Mouse (Mus musculus): Measurements from ENCODE around the gene Sh3bp5. TPM values are rescaled to one million over a fixed set of nuclear protein-coding genes. Genes with fewer than 3 reads are reported as not detected.

Gene Sh3bp5
- polyA plus RNA-seq, 1 experiment from 2014 or later = 10.7 TPM

DNA sequence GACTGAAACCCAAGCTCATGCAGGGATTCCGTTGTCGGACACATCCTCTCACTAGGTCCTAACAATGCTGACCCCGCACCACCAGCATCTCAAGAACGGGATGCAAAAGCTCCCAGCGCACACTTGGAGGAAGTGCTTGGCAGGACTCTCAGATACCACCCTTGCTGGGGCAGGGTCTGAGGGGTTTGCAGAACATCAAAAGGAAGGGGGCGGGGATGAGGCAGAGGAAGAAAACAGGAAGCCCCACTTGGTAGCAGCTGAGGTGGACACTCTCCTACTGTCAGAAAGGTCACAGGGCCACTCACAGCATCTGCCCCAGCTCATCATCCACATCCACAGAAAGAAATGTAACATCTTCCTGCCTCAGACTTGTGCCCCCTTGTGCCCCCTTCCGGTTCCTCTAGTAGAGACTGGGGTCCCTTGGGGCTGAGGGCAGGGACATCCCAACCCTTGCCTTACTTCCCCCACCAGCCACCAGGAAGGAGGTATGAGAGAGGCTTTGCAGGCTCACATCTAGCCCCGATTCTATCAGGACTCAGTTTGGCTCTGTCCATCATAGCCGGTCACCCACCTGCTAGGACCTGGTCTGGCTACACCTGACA, 25.7 kb downstream of the Sh3bp5 start:
- WGBS = 81% methylated on average over 9 of the region's 9 CpGs
- Histone ChIP-seq H3K4me1 (replicated peaks; ENCODE audit: control insufficient read depth, insufficient read depth, low read length) (peaks cover 14% of the 10 kb centered on the region), H3K27me3 (replicated peaks; ENCODE audit: control insufficient read depth, insufficient read depth, low read length) (no peaks in the 10 kb centered on the region), H3K4me2 (ENCODE audit: low read length) (no peak overlapping the region), H3K36me3 (ENCODE audit: control insufficient read depth, insufficient read depth, low read length) (no peaks in the 10 kb centered on the region), H3K9me3 (ENCODE audit: control insufficient read depth, low read length) (no peaks in the 10 kb centered on the region), H3K9ac (ENCODE audit: low read length) (no peak overlapping the region), H3K27ac (ENCODE audit: low read depth) (no peak overlapping the region), H3K4me3 (ENCODE audit: low read depth, low read length) (no peak overlapping the region)
- DNase-seq (ENCODE audit: low spot score) = no peak
- no peak for ATAC-seq (replicated peaks; ENCODE audit: low FRiP score, low TSS enrichment, low read depth)

DNA sequence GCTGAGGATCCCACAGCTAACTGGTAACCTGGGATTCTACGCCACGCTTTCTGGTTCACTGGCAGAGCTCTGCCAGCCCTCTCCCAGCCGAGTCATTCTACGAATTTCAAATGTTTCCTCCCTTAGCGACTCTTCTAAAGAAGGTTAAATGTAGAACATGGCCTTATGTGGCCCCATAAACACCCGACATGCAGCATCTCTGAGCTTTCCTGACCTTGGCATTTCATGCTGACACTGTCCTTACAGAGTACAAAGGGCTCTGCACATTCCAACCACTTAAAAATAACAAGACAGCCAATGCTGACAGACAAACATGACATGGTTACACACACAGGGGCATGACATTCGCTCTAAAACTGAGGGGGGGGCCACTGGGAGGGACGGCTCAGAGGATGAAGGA, 27.2 kb downstream of the Sh3bp5 start:
- no peak overlapping the region for H3K27ac ChIP-seq (ENCODE audit: low read depth)
- WGBS = 65% methylated on average over 8 of the region's 8 CpGs

DNA sequence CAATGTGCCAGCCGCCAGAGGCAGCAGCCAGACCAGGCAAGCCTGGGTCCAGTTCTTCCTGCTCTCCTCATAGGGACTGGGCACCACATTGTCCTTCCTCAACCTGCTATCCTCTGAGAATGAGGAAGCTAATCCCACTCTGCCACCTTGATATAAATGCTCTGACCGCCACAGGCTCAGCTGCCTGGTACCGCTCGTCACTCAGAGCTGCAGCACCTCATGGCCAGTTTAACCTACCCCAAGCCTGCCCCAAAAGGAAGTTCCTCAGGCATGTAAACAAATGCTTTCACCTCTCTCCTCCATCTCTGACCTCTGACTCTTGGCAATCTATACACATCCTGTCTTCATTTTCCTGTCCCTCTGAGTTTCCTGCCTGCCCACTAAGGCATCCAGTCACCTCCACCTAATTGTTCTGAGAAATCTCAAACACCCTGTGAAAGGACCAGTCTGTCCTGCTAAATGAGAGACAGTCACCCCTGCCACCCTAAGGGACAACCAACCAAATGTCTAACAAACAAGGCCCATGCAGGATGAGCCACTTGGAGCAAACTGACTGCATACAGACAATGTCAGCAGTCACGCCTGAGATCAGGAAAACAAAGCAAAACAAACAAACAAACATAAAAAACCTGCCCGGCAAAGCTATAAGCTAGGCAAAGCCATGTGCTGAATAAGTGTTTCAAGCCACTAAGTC, 27.8 kb downstream of the Sh3bp5 start:
- Histone ChIP-seq H3K27me3 (replicated peaks; ENCODE audit: control insufficient read depth, insufficient read depth, low read length) (no peaks in the 10 kb centered on the region), H3K4me1 (replicated peaks; ENCODE audit: control insufficient read depth, insufficient read depth, low read length) (peaks cover 18% of the 10 kb centered on the region), H3K36me3 (ENCODE audit: control insufficient read depth, insufficient read depth, low read length) (no peaks in the 10 kb centered on the region), H3K4me2 (ENCODE audit: low read length) (no peak overlapping the region), H3K9me3 (ENCODE audit: control insufficient read depth, low read length) (no peaks in the 10 kb centered on the region), H3K4me3 (ENCODE audit: low read depth, low read length) (no peak overlapping the region), H3K9ac (ENCODE audit: low read length) (no peak overlapping the region), H3K27ac (ENCODE audit: low read depth) (no peak overlapping the region)
- no peak for DNase-seq (ENCODE audit: low spot score)
- WGBS = 60% methylated on average over 6 of the region's 6 CpGs
- no peak for ATAC-seq (replicated peaks; ENCODE audit: low FRiP score, low TSS enrichment, low read depth)

More for the DNA sequence above, 27.2 kb downstream of the Sh3bp5 start:
- no peak for ATAC-seq (replicated peaks; ENCODE audit: low FRiP score, low TSS enrichment, low read depth)
- H3K9me3 ChIP-seq (ENCODE audit: control insufficient read depth, low read length) = no peaks in the 10 kb centered on the region
- DNase-seq (ENCODE audit: low spot score) = no peak
- H3K4me3 ChIP-seq (ENCODE audit: low read depth, low read length) = no peak overlapping the region
- peaks cover 15% of the 10 kb centered on the region for H3K4me1 ChIP-seq (replicated peaks; ENCODE audit: control insufficient read depth, insufficient read depth, low read length)
- no peak overlapping the region for H3K9ac ChIP-seq (ENCODE audit: low read length)
- H3K4me2 ChIP-seq (ENCODE audit: low read length) = no peak overlapping the region
- no peaks in the 10 kb centered on the region for H3K36me3 ChIP-seq (ENCODE audit: control insufficient read depth, insufficient read depth, low read length)
- H3K27me3 ChIP-seq (replicated peaks; ENCODE audit: control insufficient read depth, insufficient read depth, low read length) = no peaks in the 10 kb centered on the region

GRCm38 (mm10) chr14:31407208-31407607, 28.7 kb downstream of the Sh3bp5 start:
- ATAC-seq (replicated peaks; ENCODE audit: low FRiP score, low TSS enrichment, low read depth) = no peak
- H3K9ac ChIP-seq (ENCODE audit: low read length) = no peak overlapping the region

GRCm38 (mm10) chr14:31406154-31406810, 29.6 kb downstream of the Sh3bp5 start:
- no peaks in the 10 kb centered on the region for H3K27me3 ChIP-seq (replicated peaks; ENCODE audit: control insufficient read depth, insufficient read depth, low read length)
- H3K4me3 ChIP-seq (ENCODE audit: low read depth, low read length) = no peak overlapping the region
- H3K36me3 ChIP-seq (ENCODE audit: control insufficient read depth, insufficient read depth, low read length) = no peaks in the 10 kb centered on the region
- DNase-seq (ENCODE audit: low spot score) (no peak), ATAC-seq (replicated peaks; ENCODE audit: low FRiP score, low TSS enrichment, low read depth) (no peak)
- 86% methylated on average over 12 of the region's 12 CpGs for WGBS
- H3K9me3 ChIP-seq (ENCODE audit: control insufficient read depth, low read length) = no peaks in the 10 kb centered on the region
- H3K27ac ChIP-seq (ENCODE audit: low read depth) = no peak overlapping the region
- peaks cover 26% of the 10 kb centered on the region for H3K4me1 ChIP-seq (replicated peaks; ENCODE audit: control insufficient read depth, insufficient read depth, low read length)
- no peak overlapping the region for H3K4me2 ChIP-seq (ENCODE audit: low read length)
- H3K9ac ChIP-seq (ENCODE audit: low read length) = no peak overlapping the region

More at GRCm38 (mm10) chr14:31407208-31407607, 28.7 kb downstream of the Sh3bp5 start:
- no peaks in the 10 kb centered on the region for H3K9me3 ChIP-seq (ENCODE audit: control insufficient read depth, low read length)
- no peaks in the 10 kb centered on the region for H3K27me3 ChIP-seq (replicated peaks; ENCODE audit: control insufficient read depth, insufficient read depth, low read length)
- no peak overlapping the region for H3K27ac ChIP-seq (ENCODE audit: low read depth)
- H3K36me3 ChIP-seq (ENCODE audit: control insufficient read depth, insufficient read depth, low read length) = no peaks in the 10 kb centered on the region
- no peak overlapping the region for H3K4me3 ChIP-seq (ENCODE audit: low read depth, low read length)
- 54% methylated on average over 15 of the region's 15 CpGs for WGBS
- H3K4me1 ChIP-seq (replicated peaks; ENCODE audit: control insufficient read depth, insufficient read depth, low read length) = peaks cover 23% of the 10 kb centered on the region
- H3K4me2 ChIP-seq (ENCODE audit: low read length) = no peak overlapping the region
- no peak for DNase-seq (ENCODE audit: low spot score)

GRCm38 (mm10) chr14:31405652-31406051, 30.2 kb downstream of the Sh3bp5 start:
- H3K27me3 ChIP-seq (replicated peaks; ENCODE audit: control insufficient read depth, insufficient read depth, low read length) = no peaks in the 10 kb centered on the region
- ATAC-seq (replicated peaks; ENCODE audit: low FRiP score, low TSS enrichment, low read depth) = no peak
- WGBS = 90% methylated on average over 6 of the region's 6 CpGs
- no peaks in the 10 kb centered on the region for H3K36me3 ChIP-seq (ENCODE audit: control insufficient read depth, insufficient read depth, low read length)
- no peak overlapping the region for H3K27ac ChIP-seq (ENCODE audit: low read depth)
- no peak overlapping the region for H3K4me2 ChIP-seq (ENCODE audit: low read length)
- H3K4me1 ChIP-seq (replicated peaks; ENCODE audit: control insufficient read depth, insufficient read depth, low read length) = peaks cover 30% of the 10 kb centered on the region
- H3K9me3 ChIP-seq (ENCODE audit: control insufficient read depth, low read length) = no peaks in the 10 kb centered on the region
- DNase-seq (ENCODE audit: low spot score) = no peak
- no peak overlapping the region for H3K4me3 ChIP-seq (ENCODE audit: low read depth, low read length)
- no peak overlapping the region for H3K9ac ChIP-seq (ENCODE audit: low read length)

GRCm38 (mm10) chr14:31404663-31405062, 31.2 kb downstream of the Sh3bp5 start:
- ATAC-seq (replicated peaks; ENCODE audit: low FRiP score, low TSS enrichment, low read depth) = no peak
- Histone ChIP-seq H3K36me3 (ENCODE audit: control insufficient read depth, insufficient read depth, low read length) (no peaks in the 10 kb centered on the region), H3K9me3 (ENCODE audit: control insufficient read depth, low read length) (no peaks in the 10 kb centered on the region), H3K4me1 (replicated peaks; ENCODE audit: control insufficient read depth, insufficient read depth, low read length) (peaks cover 33% of the 10 kb centered on the region), H3K4me2 (ENCODE audit: low read length) (no peak overlapping the region), H3K9ac (ENCODE audit: low read length) (no peak overlapping the region), H3K4me3 (ENCODE audit: low read depth, low read length) (no peak overlapping the region), H3K27me3 (replicated peaks; ENCODE audit: control insufficient read depth, insufficient read depth, low read length) (no peaks in the 10 kb centered on the region), H3K27ac (ENCODE audit: low read depth) (no peak overlapping the region)
- WGBS = 87% methylated on average over 4 of the region's 4 CpGs
- DNase-seq (ENCODE audit: low spot score) = no peak

GRCm38 (mm10) chr14:31403995-31404394, 31.9 kb downstream of the Sh3bp5 start:
- H3K27ac ChIP-seq (ENCODE audit: low read depth) = no peak overlapping the region
- no peaks in the 10 kb centered on the region for H3K27me3 ChIP-seq (replicated peaks; ENCODE audit: control insufficient read depth, insufficient read depth, low read length)
- DNase-seq (ENCODE audit: low spot score) = no peak
- no peaks in the 10 kb centered on the region for H3K9me3 ChIP-seq (ENCODE audit: control insufficient read depth, low read length)
- peaks cover 33% of the 10 kb centered on the region for H3K4me1 ChIP-seq (replicated peaks; ENCODE audit: control insufficient read depth, insufficient read depth, low read length)
- peak; percentile 48; the same call in 1 of the 2 replicates for ATAC-seq (replicated peaks; ENCODE audit: low FRiP score, low TSS enrichment, low read depth)
- H3K4me3 ChIP-seq (ENCODE audit: low read depth, low read length) = no peak overlapping the region
- H3K36me3 ChIP-seq (ENCODE audit: control insufficient read depth, insufficient read depth, low read length) = no peaks in the 10 kb centered on the region
- no peak overlapping the region for H3K9ac ChIP-seq (ENCODE audit: low read length)
- H3K4me2 ChIP-seq (ENCODE audit: low read length) = no peak overlapping the region
- WGBS = 40% methylated on average over 8 of the region's 8 CpGs

All from intestine, embryonic 14.5 days (tissue).